Comparison of ENCODE assay signal across 8 mouse cellular contexts in genomic region chr8:72261019-72261418, GRCm38 (mm10). TPM values are rescaled to one million over a fixed set of nuclear protein-coding genes. Genes with fewer than 3 reads are reported as not detected.
DNase-seq lines count a peak whose midpoint lies in the region; ATAC-seq and TF ChIP-seq lines count a peak whose summit lies in the region.

No protein-coding gene starts in this region.

- H3K36me3 ChIP-seq in embryonic facial prominence, embryonic 10.5 days (replicated peaks) = peaks cover 5% of the 10 kb centered on the region
- 0 out of 2 replicates have a peak, but pooled peaks cover 5% of the 10 kb centered on the region for H3K36me3 ChIP-seq in heart, postnatal 0 days (replicated peaks; ENCODE audit: control insufficient read depth, insufficient read depth, low read length)
- no peaks in the 10 kb centered on the region for H3K36me3 ChIP-seq in kidney, postnatal 0 days (ENCODE audit: insufficient read depth, low read length)

- no peak for TF ChIP-seq EP300 in heart, postnatal 0 days (IDR thresholded peaks at IDR 0.05; ENCODE audit: low read depth)

- peak; percentile 82 for TF ChIP-seq CTCF in heart, postnatal 0 days (IDR thresholded peaks at IDR 0.05; ENCODE audit: low read depth)
- peak; percentile 93 for TF ChIP-seq CTCF in kidney, postnatal 0 days (IDR thresholded peaks at IDR 0.05; ENCODE audit: low read depth)

- WGBS in embryonic facial prominence, embryonic 10.5 days = 26% methylated on average over 2 of the region's 2 CpGs
- 3% methylated on average over 2 of the region's 2 CpGs for WGBS in heart, postnatal 0 days
- 29% methylated on average over 2 of the region's 2 CpGs for WGBS in kidney, postnatal 0 days

- no peaks in the 10 kb centered on the region for H3K9me3 ChIP-seq in embryonic facial prominence, embryonic 10.5 days
- H3K9me3 ChIP-seq in heart, postnatal 0 days (replicated peaks; ENCODE audit: control insufficient read depth, low read length) = no peaks in the 10 kb centered on the region
- no peaks in the 10 kb centered on the region for H3K9me3 ChIP-seq in kidney, postnatal 0 days (replicated peaks; ENCODE audit: low read length)

- peaks cover 4% of the 10 kb centered on the region; the same call in 1 of the 2 replicates for H3K4me1 ChIP-seq in embryonic facial prominence, embryonic 10.5 days
- peaks cover 11% of the 10 kb centered on the region for H3K4me1 ChIP-seq in heart, postnatal 0 days (ENCODE audit: control insufficient read depth, insufficient read depth)
- no peaks in the 10 kb centered on the region for H3K4me1 ChIP-seq in kidney, postnatal 0 days (replicated peaks; ENCODE audit: insufficient read depth, low read length)

- peak; percentile 32 for DNase-seq in gastrocnemius, postnatal 14 days
- no peak for DNase-seq in gastrocnemius, postnatal 10 days
- DNase-seq in ZHBTc4 (ENCODE audit: low read depth, low spot score) = peak; percentile 78
- peak; percentile 72 for DNase-seq in embryonic facial prominence, embryonic 10.5 days (ENCODE audit: low spot score)
- peak; percentile 88 for DNase-seq in heart, postnatal 0 days (ENCODE audit: low spot score)
- DNase-seq in kidney, postnatal 0 days (ENCODE audit: low spot score) = peak; percentile 87
- DNase-seq in spleen, postnatal 10 days (ENCODE audit: low spot score in 2 of 2) = peak; percentile 50 to 79

- no peaks in the 10 kb centered on the region for H3K27me3 ChIP-seq in embryonic facial prominence, embryonic 10.5 days (replicated peaks; ENCODE audit: low read depth, poor library complexity, severe bottlenecking)
- H3K27me3 ChIP-seq in heart, postnatal 0 days (ENCODE audit: control insufficient read depth, insufficient read depth, low read length) = no peaks in the 10 kb centered on the region
- no peaks in the 10 kb centered on the region for H3K27me3 ChIP-seq in kidney, postnatal 0 days (ENCODE audit: insufficient read depth, low read length)

- no peak overlapping the region for H3K27ac ChIP-seq in embryonic facial prominence, embryonic 10.5 days (replicated peaks)
- H3K27ac ChIP-seq in heart, postnatal 0 days (ENCODE audit: low read depth) = peak overlapping the region; percentile 80
- H3K27ac ChIP-seq in kidney, postnatal 0 days = no peak overlapping the region

- intact Hi-C loops in gastrocnemius, postnatal 14 days (cut with DNase I; ENCODE audit: low total_unique reads) = loop anchor here (5.0 kb wide), 1 partner anchor 101 kb away; no protein-coding TSS in a partner anchor

- no peak overlapping the region for H3K4me3 ChIP-seq in embryonic facial prominence, embryonic 10.5 days
- H3K4me3 ChIP-seq in heart, postnatal 0 days (ENCODE audit: low read depth, low read length) = no peak overlapping the region
- no peak overlapping the region for H3K4me3 ChIP-seq in kidney, postnatal 0 days (replicated peaks; ENCODE audit: low read depth, low read length)

- H3K4me2 ChIP-seq in heart, postnatal 0 days (ENCODE audit: low read depth, low read length) = no peak overlapping the region
- no peak overlapping the region for H3K4me2 ChIP-seq in kidney, postnatal 0 days (ENCODE audit: low read length)

- H3K9ac ChIP-seq in heart, postnatal 0 days (replicated peaks; ENCODE audit: low read depth, low read length) = peak overlapping the region; percentile 31; the same call in 1 of the 2 replicates
- no peak overlapping the region for H3K9ac ChIP-seq in kidney, postnatal 0 days (ENCODE audit: low read depth, low read length)

- peak; percentile 61 for ATAC-seq in heart, postnatal 0 days (ENCODE audit: insufficient read depth, low read depth)
- peak; percentile 57 for ATAC-seq in kidney, postnatal 0 days (replicated peaks; ENCODE audit: low FRiP score, low read depth)
- peak; percentile 61 for ATAC-seq in megakaryocyte-erythroid progenitor cell, adult 5-6 weeks (replicated peaks; ENCODE audit: low FRiP score, low TSS enrichment, poor library complexity, severe bottlenecking)

RNA-seq across cellular contexts. Expression of gene Ap1m1, which starts 21.2 kb away (rescaled TPM):
- 10 to 100 TPM; 24.7 to 27.2 TPM for total RNA-seq in gastrocnemius, postnatal 14 days (2021)
- total RNA-seq in gastrocnemius, postnatal 10 days (2021) = 10 to 100 TPM; 28.7 to 35.9 TPM
- polyA plus RNA-seq in embryonic facial prominence, embryonic 10.5 days (2016; fragmentation: Nextera tagmentation; extraction: Ambion mirVana) = 139 and 144 TPM in 2 replicates
- 36.1 and 46.5 TPM in 2 replicates for total RNA-seq in heart, postnatal 0 days (2014; rRNA removed; ENCODE audit: low replicate concordance)
- polyA plus RNA-seq in heart, postnatal 0 days (2015; fragmentation: Nextera tagmentation; extraction: Ambion mirVana) = 82.8 and 83.4 TPM in 2 replicates
- 93.0 and 103 TPM in 2 replicates for polyA plus RNA-seq in kidney, postnatal 0 days (2015; fragmentation: Nextera tagmentation; extraction: Ambion mirVana)
- total RNA-seq in megakaryocyte-erythroid progenitor cell, adult 5-6 weeks (2014; fragmentation: Nextera tagmentation) = 110 and 155 TPM in 2 replicates
- 63.6 and 64.8 TPM in 2 replicates for total RNA-seq in megakaryocyte-erythroid progenitor cell, adult 5-6 weeks (2017)

RNA-seq across cellular contexts. Expression of gene Fam32a, which starts 41.5 kb away (rescaled TPM):
- total RNA-seq in gastrocnemius, postnatal 14 days (2021) = 10 to 100 TPM; 10.9 to 13.4 TPM
- total RNA-seq in gastrocnemius, postnatal 10 days (2021) = 10 to 100 TPM; 14.7 to 17.9 TPM
- 77.6 and 82.4 TPM in 2 replicates for polyA plus RNA-seq in embryonic facial prominence, embryonic 10.5 days (2016; fragmentation: Nextera tagmentation; extraction: Ambion mirVana)
- 30.1 and 45.4 TPM in 2 replicates for total RNA-seq in heart, postnatal 0 days (2014; rRNA removed; ENCODE audit: low replicate concordance)
- polyA plus RNA-seq in heart, postnatal 0 days (2015; fragmentation: Nextera tagmentation; extraction: Ambion mirVana) = 32.0 and 37.1 TPM in 2 replicates
- polyA plus RNA-seq in kidney, postnatal 0 days (2015; fragmentation: Nextera tagmentation; extraction: Ambion mirVana) = 72.7 and 74.4 TPM in 2 replicates
- total RNA-seq in megakaryocyte-erythroid progenitor cell, adult 5-6 weeks (2014; fragmentation: Nextera tagmentation) = 42.0 and 49.1 TPM in 2 replicates
- 47.2 and 58.1 TPM in 2 replicates for total RNA-seq in megakaryocyte-erythroid progenitor cell, adult 5-6 weeks (2017)

RNA-seq across cellular contexts. Expression of gene Gm10282, which starts 44.0 kb away (rescaled TPM):
- 1 to 10 TPM; 5.1 to 7.5 TPM for total RNA-seq in gastrocnemius, postnatal 14 days (2021)
- 10 to 100 TPM; 14.2 to 15.8 TPM for total RNA-seq in gastrocnemius, postnatal 10 days (2021)
- 31.3 and 36.9 TPM in 2 replicates for polyA plus RNA-seq in embryonic facial prominence, embryonic 10.5 days (2016; fragmentation: Nextera tagmentation; extraction: Ambion mirVana)
- 0.15 and 3.0 TPM in 2 replicates for total RNA-seq in heart, postnatal 0 days (2014; rRNA removed; ENCODE audit: low replicate concordance)
- polyA plus RNA-seq in heart, postnatal 0 days (2015; fragmentation: Nextera tagmentation; extraction: Ambion mirVana) = 8.4 and 10.0 TPM in 2 replicates
- polyA plus RNA-seq in kidney, postnatal 0 days (2015; fragmentation: Nextera tagmentation; extraction: Ambion mirVana) = 22.2 and 22.8 TPM in 2 replicates
- 6.8 and 12.5 TPM in 2 replicates for total RNA-seq in megakaryocyte-erythroid progenitor cell, adult 5-6 weeks (2014; fragmentation: Nextera tagmentation)
- 7.4 and 11.2 TPM in 2 replicates for total RNA-seq in megakaryocyte-erythroid progenitor cell, adult 5-6 weeks (2017)

RNA-seq across cellular contexts. Expression of gene Gm11034, which starts 47.6 kb away (rescaled TPM):
- not detected for total RNA-seq in gastrocnemius, postnatal 14 days (2021)
- total RNA-seq in gastrocnemius, postnatal 10 days (2021) = not detected
- polyA plus RNA-seq in embryonic facial prominence, embryonic 10.5 days (2016; fragmentation: Nextera tagmentation; extraction: Ambion mirVana) = not detected in 2 replicates
- total RNA-seq in heart, postnatal 0 days (2014; rRNA removed; ENCODE audit: low replicate concordance) = not detected in 2 replicates
- not detected in 2 replicates for polyA plus RNA-seq in heart, postnatal 0 days (2015; fragmentation: Nextera tagmentation; extraction: Ambion mirVana)
- not detected in 2 replicates for polyA plus RNA-seq in kidney, postnatal 0 days (2015; fragmentation: Nextera tagmentation; extraction: Ambion mirVana)
- not detected in 2 replicates for total RNA-seq in megakaryocyte-erythroid progenitor cell, adult 5-6 weeks (2014; fragmentation: Nextera tagmentation)
- total RNA-seq in megakaryocyte-erythroid progenitor cell, adult 5-6 weeks (2017) = not detected in 2 replicates

RNA-seq across cellular contexts. Expression of gene Cib3, which starts 48.4 kb away (rescaled TPM):
- total RNA-seq in gastrocnemius, postnatal 14 days (2021) = not detected
- total RNA-seq in gastrocnemius, postnatal 10 days (2021) = not detected
- not detected in 2 replicates for polyA plus RNA-seq in embryonic facial prominence, embryonic 10.5 days (2016; fragmentation: Nextera tagmentation; extraction: Ambion mirVana)
- total RNA-seq in heart, postnatal 0 days (2014; rRNA removed; ENCODE audit: low replicate concordance) = not detected in 2 replicates
- polyA plus RNA-seq in heart, postnatal 0 days (2015; fragmentation: Nextera tagmentation; extraction: Ambion mirVana) = not detected in 2 replicates
- polyA plus RNA-seq in kidney, postnatal 0 days (2015; fragmentation: Nextera tagmentation; extraction: Ambion mirVana) = not detected in 2 replicates
- total RNA-seq in megakaryocyte-erythroid progenitor cell, adult 5-6 weeks (2014; fragmentation: Nextera tagmentation) = not detected in 2 replicates
- not detected in 2 replicates for total RNA-seq in megakaryocyte-erythroid progenitor cell, adult 5-6 weeks (2017)
